Mouse (Mus musculus): Measurements from ENCODE around the gene Xrcc1.
"Not testable (repeated sequence)": the region's sequence is repeated elsewhere in the genome, so short reads cannot be mapped to it uniquely, and the experiment has no call there.

Xrcc1 gene

GRCm38 (mm10) chr7:24600941-24601597 lies 55.0 kb downstream of the Xrcc1 start:
- in situ Hi-C loops (cut with MboI, MseI) = no loop called here

GRCm38 (mm10) chr7:24605561-24605960 lies 59.5 kb downstream of the Xrcc1 start:
- in situ Hi-C loops (cut with MboI, MseI) = no loop called here

GRCm38 (mm10) chr7:24606046-24606445 lies 60.0 kb downstream of the Xrcc1 start:
- in situ Hi-C loops (cut with MboI, MseI) = no loop called here

- in situ Hi-C loops (cut with MboI, MseI) = no loop called here
These were observed 61.9 kb downstream of the Xrcc1 start for GRCm38 (mm10) chr7:24608017-24608416.

- in situ Hi-C loops (cut with MboI, MseI) = no loop called here
These were observed 62.5 kb downstream of the Xrcc1 start for GRCm38 (mm10) chr7:24608561-24608960.

- in situ Hi-C loops (cut with MboI, MseI) = loop anchor here (5.0 kb wide), 1 partner anchor 47 kb away; no protein-coding TSS in a partner anchor
These were observed 64.2 kb downstream of the Xrcc1 start, which contains the start of gene Phldb3 for GRCm38 (mm10) chr7:24610144-24610878. Gene Phldb3, plus strand, starts transcription at chr7:24610763.

- in situ Hi-C loops (cut with MboI, MseI) = loop anchor here (5.0 kb wide), 1 partner anchor 46 kb away; no protein-coding TSS in a partner anchor
These were observed 64.9 kb downstream of the Xrcc1 start for GRCm38 (mm10) chr7:24610879-24611494.

GRCm38 (mm10) chr7:24611709-24612108 lies 65.6 kb downstream of the Xrcc1 start:
- in situ Hi-C loops (cut with MboI, MseI) = loop anchor here (5.0 kb wide), 1 partner anchor 46 kb away; no protein-coding TSS in a partner anchor

GRCm38 (mm10) chr7:24612308-24612910 lies 66.3 kb downstream of the Xrcc1 start:
- in situ Hi-C loops (cut with MboI, MseI) = loop anchor here (5.0 kb wide), 1 partner anchor 45 kb away; no protein-coding TSS in a partner anchor

GRCm38 (mm10) chr7:24614816-24615215 lies 68.7 kb downstream of the Xrcc1 start:
- in situ Hi-C loops (cut with MboI, MseI) = loop anchor here (5.0 kb wide), 1 partner anchor 42 kb away; no protein-coding TSS in a partner anchor

GRCm38 (mm10) chr7:24617763-24618162 lies 71.7 kb downstream of the Xrcc1 start:
- in situ Hi-C loops (cut with MboI, MseI) = no loop called here

- in situ Hi-C loops (cut with MboI, MseI) = not testable (repeated sequence)
These were observed 72.3 kb downstream of the Xrcc1 start for GRCm38 (mm10) chr7:24618374-24618773.

- in situ Hi-C loops (cut with MboI, MseI) = no loop called here
These were observed 73.7 kb downstream of the Xrcc1 start for GRCm38 (mm10) chr7:24619671-24620397.

GRCm38 (mm10) chr7:24621193-24621592 lies 75.1 kb downstream of the Xrcc1 start:
- in situ Hi-C loops (cut with MboI, MseI) = no loop called here

GRCm38 (mm10) chr7:24622967-24623366 lies 76.9 kb downstream of the Xrcc1 start:
- in situ Hi-C loops (cut with MboI, MseI) = no loop called here
